Mouse (Mus musculus) liver, embryonic 14.5 days (tissue): Measurements from ENCODE around the gene Ndufb8. TPM values are rescaled to one million over a fixed set of nuclear protein-coding genes. Genes with fewer than 3 reads are reported as not detected.
A peak's percentile ranks its signal among the peaks of the same experiment; 100 is the strongest.

Source experiments
- ATAC-seq: fragments of 200-750 bp; cut with Nextera tagmentation; 2 replicates; pipeline ENCODE4 v1.8.0; 2017; ENCODE audit warnings: moderate number of reproducible peaks, mild to moderate bottlenecking, moderate library complexity; ENCODE audit not compliant: insufficient read depth
- DNase-seq, 3 experiments: peaks; one replicate each; pipeline ENCODE4 v3.0.0-alpha.2; 2012 to 2013; ENCODE audit warnings: low read depth in 3 of 3, low spot score in 3 of 3
- H3K27ac ChIP-seq: fragments of 300-500 bp; sonication (generic); 2 replicates; pipeline ENCODE4 v1.5.1; 2014; ENCODE audit warnings: moderate library complexity, mild to moderate bottlenecking, control low read depth, inconsistent platforms
- H3K27me3 ChIP-seq: fragments of 300-500 bp; sonication (generic); 2 replicates; pipeline ENCODE4 v1.6.1; 2014; ENCODE audit warnings: mild to moderate bottlenecking, low read length, moderate library complexity; ENCODE audit not compliant: control insufficient read depth, insufficient read depth
- H3K36me3 ChIP-seq: fragments of 300-500 bp; sonication (generic); replicated peaks from 2 replicates; pipeline ENCODE4 v1.6.1; 2014; ENCODE audit warnings: low read depth; ENCODE audit not compliant: control insufficient read depth, insufficient read depth
- H3K4me1 ChIP-seq, 2 experiments: fragments of 200-500 bp in 1 of 2; fragments of 300-500 bp in 1 of 2; sonication (generic) in 1 of 2; replicated peaks; 2 replicates each; pipeline ENCODE4 v1.6.1; 2012 to 2014; ENCODE audit warnings: antibody characterized with exemption in 1 of 2, inconsistent platforms in 1 of 2, low read length in 1 of 2; ENCODE audit not compliant: control insufficient read depth in 2 of 2, insufficient read depth in 2 of 2
- H3K4me2 ChIP-seq: fragments of 300-500 bp; sonication (generic); 2 replicates; pipeline ENCODE4 v1.6.1; 2014; ENCODE audit warnings: low read depth, mild to moderate bottlenecking, control low read depth, moderate library complexity
- H3K4me3 ChIP-seq, 2 experiments: fragments of 200-500 bp in 1 of 2; fragments of 300-500 bp in 1 of 2; sonication (generic) in 1 of 2; 2 replicates each; pipeline ENCODE4 v1.5.1; 2012 to 2014; ENCODE audit warnings: low read depth in 2 of 2, low read length in 2 of 2, mild to moderate bottlenecking in 2 of 2, control low read depth in 1 of 2, inconsistent platforms in 1 of 2, moderate library complexity in 1 of 2; ENCODE audit not compliant: insufficient read depth in 1 of 2
- H3K9ac ChIP-seq: fragments of 300-500 bp; sonication (generic); replicated peaks from 2 replicates; pipeline ENCODE4 v1.6.1; 2014; ENCODE audit warnings: mild to moderate bottlenecking, control low read depth, moderate library complexity
- H3K9me3 ChIP-seq: fragments of 300-500 bp; sonication (generic); 2 replicates; pipeline ENCODE4 v1.6.1; 2016; ENCODE audit warnings: low read length, mixed read lengths; ENCODE audit not compliant: control insufficient read depth
- CTCF ChIP-seq: IDR thresholded peaks from 2 replicates; pipeline ENCODE4 v1.5.1; 2016; ENCODE audit warnings: antibody characterized with exemption, low read depth, control low read depth
- EP300 ChIP-seq: IDR thresholded peaks from 2 replicates; pipeline ENCODE4 v1.6.1; 2016; ENCODE audit warnings: antibody characterized with exemption, low read depth
- WGBS: fragments of 180-500 bp; shearing (Covaris S2); extraction: QIAGEN DNeasy Blood & Tissue Kit; methylation state at CpG from one replicate; pipeline ENCODE4 v1.1.7; 2014; ENCODE audit not compliant: insufficient replicate concordance; 5-methylcytosine and 5-hydroxymethylcytosine counted together
- polyA plus RNA-seq, 2 experiments: library from polyadenylated mRNA; depleted of rRNA in 1 of 2; stranded (reverse) in 1 of 2; unstranded in 1 of 2; fragments of >200 nt; fragmentation: Nextera tagmentation in 1 of 2; extraction: Ambion mirVana in 1 of 2; gene quantifications; 2 replicates each; pipeline versions ENCODE4 v1.2.1 to v1.2.3; 2012 to 2014

The Ndufb8 gene
- polyA plus RNA-seq, 2 experiments, result 209 to 349 TPM

GRCm38 (mm10) chr19:44517996-44518768 is 37.1 kb downstream of the Ndufb8 start:
- Histone ChIP-seq H3K4me3 (no peak overlapping the region), H3K4me1 (no peaks in the 10 kb centered on the region), H3K9ac (no peak overlapping the region), H3K4me2 (no peak overlapping the region), H3K27ac (no peak overlapping the region), H3K9me3 (no peaks in the 10 kb centered on the region), H3K27me3 (peaks cover 18% of the 10 kb centered on the region), H3K36me3 (no peaks in the 10 kb centered on the region)
- 55% methylated on average over 12 of the region's 12 CpGs for WGBS
- no peak for DNase-seq
- TF ChIP-seq CTCF, result peak; percentile 24; the same call in 1 of the 2 replicates
- TF ChIP-seq EP300, result no peak
- no peak for ATAC-seq

GRCm38 (mm10) chr19:44515769-44516168 is 39.5 kb downstream of the Ndufb8 start:
- ATAC-seq, result no peak
- Histone ChIP-seq H3K4me1 (no peaks in the 10 kb centered on the region), H3K4me3 (no peak overlapping the region), H3K9me3 (no peaks in the 10 kb centered on the region), H3K27me3 (peaks cover 42% of the 10 kb centered on the region), H3K36me3 (no peaks in the 10 kb centered on the region), H3K4me2 (no peak overlapping the region), H3K9ac (no peak overlapping the region), H3K27ac (no peak overlapping the region)
- no peak for DNase-seq
- no peak for TF ChIP-seq EP300
- no peak for TF ChIP-seq CTCF
- 35% methylated on average over 6 of the region's 6 CpGs for WGBS

GRCm38 (mm10) chr19:44514521-44515451 is 40.5 kb downstream of the Ndufb8 start:
- Histone ChIP-seq H3K27ac (no peak overlapping the region), H3K9ac (no peak overlapping the region), H3K4me1 (no peaks in the 10 kb centered on the region), H3K9me3 (no peaks in the 10 kb centered on the region), H3K27me3 (peaks cover 52% of the 10 kb centered on the region), H3K4me2 (no peak overlapping the region), H3K36me3 (no peaks in the 10 kb centered on the region), H3K4me3 (no peak overlapping the region)
- TF ChIP-seq CTCF (no peak), EP300 (no peak)
- DNase-seq (no peak), ATAC-seq (no peak)
- 23% methylated on average over 14 of the region's 14 CpGs for WGBS

GRCm38 (mm10) chr19:44513921-44514482 is 41.2 kb downstream of the Ndufb8 start:
- Histone ChIP-seq H3K27me3 (peaks cover 58% of the 10 kb centered on the region), H3K4me1 (no peaks in the 10 kb centered on the region), H3K9ac (no peak overlapping the region), H3K9me3 (no peaks in the 10 kb centered on the region), H3K4me2 (no peak overlapping the region), H3K36me3 (no peaks in the 10 kb centered on the region), H3K4me3 (no peak overlapping the region), H3K27ac (no peak overlapping the region)
- no peak for TF ChIP-seq CTCF
- TF ChIP-seq EP300, result no peak
- no peak for ATAC-seq
- DNase-seq, result no peak
- 19% methylated on average over 7 of the region's 7 CpGs for WGBS
